Mouse (Mus musculus) liver, postnatal 0 days (tissue): Measurements from ENCODE around the gene Nt5dc3. TPM values are rescaled to one million over a fixed set of nuclear protein-coding genes. Genes with fewer than 3 reads are reported as not detected.

Experiments
- ATAC-seq: fragments of 200-750 bp; cut with Nextera tagmentation; 2 replicates; pipeline ENCODE4 v1.8.0; 2017; ENCODE audit warnings: mild to moderate bottlenecking, moderate library complexity
- DNase-seq: peaks from one replicate; pipeline ENCODE4 v3.0.0-alpha.2; 2016
- H3K27ac ChIP-seq: fragments of 300-500 bp; sonication (generic); 2 replicates; pipeline ENCODE4 v1.5.1; 2014; ENCODE audit warnings: antibody characterized with exemption, moderate library complexity, mild to moderate bottlenecking, low read depth
- H3K27me3 ChIP-seq: fragments of 300-500 bp; sonication (generic); 2 replicates; pipeline ENCODE4 v1.6.1; 2014; ENCODE audit warnings: low read length, control low read depth, mixed read lengths; ENCODE audit not compliant: insufficient read depth
- H3K36me3 ChIP-seq: fragments of 300-500 bp; sonication (generic); replicated peaks from 2 replicates; pipeline ENCODE4 v1.6.1; 2014; ENCODE audit warnings: mild to moderate bottlenecking, control low read depth, low read length, moderate library complexity, mixed read lengths; ENCODE audit not compliant: insufficient read depth
- H3K4me1 ChIP-seq: fragments of 300-500 bp; sonication (generic); 2 replicates; pipeline ENCODE4 v1.6.1; 2014; ENCODE audit warnings: antibody characterized with exemption, mild to moderate bottlenecking, control low read depth; ENCODE audit not compliant: insufficient read depth
- H3K4me2 ChIP-seq: fragments of 300-500 bp; sonication (generic); 2 replicates; pipeline ENCODE4 v1.6.1; 2014; ENCODE audit warnings: low read depth, mild to moderate bottlenecking, low read length, moderate library complexity, mixed read lengths
- H3K4me3 ChIP-seq: fragments of 300-500 bp; sonication (generic); 2 replicates; pipeline ENCODE4 v1.5.1; 2014; ENCODE audit warnings: low read depth, low read length
- H3K9ac ChIP-seq: fragments of 300-500 bp; sonication (generic); replicated peaks from 2 replicates; pipeline ENCODE4 v1.6.1; 2014; ENCODE audit warnings: mild to moderate bottlenecking, moderate library complexity
- H3K9me3 ChIP-seq: fragments of 300-500 bp; sonication (generic); 2 replicates; pipeline ENCODE4 v1.6.1; 2016; ENCODE audit warnings: mild to moderate bottlenecking, control low read depth, low read length, mixed read lengths
- CTCF ChIP-seq: sonication (generic); IDR thresholded peaks from 2 replicates; pipeline ENCODE4 v1.5.1; 2016; ENCODE audit warnings: antibody characterized with exemption, low read depth
- EP300 ChIP-seq: IDR thresholded peaks from 2 replicates; pipeline ENCODE4 v1.6.1; 2016; ENCODE audit warnings: antibody characterized with exemption, low read depth, mild to moderate bottlenecking
- WGBS: fragments of 180-500 bp; shearing (Covaris S2); extraction: QIAGEN DNeasy Blood & Tissue Kit; methylation state at CpG from one replicate; pipeline ENCODE4 v1.1.7; 2014; ENCODE audit not compliant: insufficient replicate concordance; 5-methylcytosine and 5-hydroxymethylcytosine counted together
- polyA plus RNA-seq: library from polyadenylated mRNA; unstranded; fragments of >200 nt; fragmentation: Nextera tagmentation; extraction: Ambion mirVana; gene quantifications from 2 replicates; pipeline ENCODE4 v1.2.1, GENCODE M21; 2015

Gene Nt5dc3
- polyA plus RNA-seq, 1 experiment from 2014 or later, result 0.51 TPM

- DNase-seq (no peak), ATAC-seq (no peak)
- TF ChIP-seq CTCF (no peak), EP300 (no peak)
- Histone ChIP-seq H3K4me3 (no peak overlapping the region), H3K4me2 (no peak overlapping the region), H3K27me3 (no peaks in the 10 kb centered on the region), H3K36me3 (peaks cover 41% of the 10 kb centered on the region), H3K9me3 (no peaks in the 10 kb centered on the region), H3K4me1 (no peaks in the 10 kb centered on the region), H3K9ac (no peak overlapping the region), H3K27ac (no peak overlapping the region)
- 50% methylated on average over 8 of the region's 8 CpGs for WGBS
Observed at GRCm38 (mm10) chr10:86819649-86820165, 40.9 kb downstream of the Nt5dc3 start.

GRCm38 (mm10) chr10:86821014-86821413 is 42.2 kb downstream of the Nt5dc3 start:
- Histone ChIP-seq H3K36me3 (peaks cover 43% of the 10 kb centered on the region), H3K4me3 (no peak overlapping the region), H3K27ac (no peak overlapping the region), H3K4me1 (no peaks in the 10 kb centered on the region), H3K27me3 (no peaks in the 10 kb centered on the region), H3K9me3 (no peaks in the 10 kb centered on the region), H3K4me2 (no peak overlapping the region), H3K9ac (no peak overlapping the region)
- DNase-seq (no peak), ATAC-seq (no peak)
- WGBS, result 85% methylated on average over 7 of the region's 7 CpGs
- TF ChIP-seq EP300, result no peak
- no peak for TF ChIP-seq CTCF

GRCm38 (mm10) chr10:86824093-86824492 is 45.3 kb downstream of the Nt5dc3 start:
- Histone ChIP-seq H3K9me3 (no peaks in the 10 kb centered on the region), H3K4me2 (no peak overlapping the region), H3K27ac (no peak overlapping the region), H3K4me1 (0 out of 2 replicates have a peak, but pooled peaks cover 3% of the 10 kb centered on the region), H3K36me3 (peaks cover 47% of the 10 kb centered on the region), H3K27me3 (no peaks in the 10 kb centered on the region), H3K4me3 (no peak overlapping the region), H3K9ac (no peak overlapping the region)
- DNase-seq (no peak), ATAC-seq (no peak)
- 84% methylated on average over 6 of the region's 6 CpGs for WGBS
- TF ChIP-seq EP300 (no peak), CTCF (0 out of 2 replicates have a peak, but pooled peaks have one; percentile 23)

GRCm38 (mm10) chr10:86824871-86825270 is 46.1 kb downstream of the Nt5dc3 start:
- 0 out of 2 replicates have a peak, but pooled peaks cover 3% of the 10 kb centered on the region for H3K4me1 ChIP-seq
- H3K4me2 ChIP-seq, result no peak overlapping the region
- no peak overlapping the region for H3K9ac ChIP-seq
- H3K27ac ChIP-seq, result no peak overlapping the region
- peaks cover 48% of the 10 kb centered on the region for H3K36me3 ChIP-seq
- 89% methylated on average over 14 of the region's 14 CpGs for WGBS
- no peaks in the 10 kb centered on the region for H3K9me3 ChIP-seq
- no peak for ATAC-seq
- TF ChIP-seq CTCF (no peak), EP300 (no peak)
- H3K4me3 ChIP-seq, result no peak overlapping the region
- H3K27me3 ChIP-seq, result no peaks in the 10 kb centered on the region
- no peak for DNase-seq

- TF ChIP-seq EP300 (no peak), CTCF (no peak)
- H3K9ac ChIP-seq, result no peak overlapping the region
- 0 out of 2 replicates have a peak, but pooled peaks cover 3% of the 10 kb centered on the region for H3K4me1 ChIP-seq
- ATAC-seq (no peak), DNase-seq (no peak)
- 85% methylated on average over 10 of the region's 10 CpGs for WGBS
- no peak overlapping the region for H3K27ac ChIP-seq
- no peak overlapping the region for H3K4me2 ChIP-seq
- peaks cover 43% of the 10 kb centered on the region for H3K36me3 ChIP-seq
- no peaks in the 10 kb centered on the region for H3K9me3 ChIP-seq
- no peak overlapping the region for H3K4me3 ChIP-seq
- no peaks in the 10 kb centered on the region for H3K27me3 ChIP-seq
Observed at GRCm38 (mm10) chr10:86825871-86826522, 47.2 kb downstream of the Nt5dc3 start.

- Histone ChIP-seq H3K9me3 (no peaks in the 10 kb centered on the region), H3K27me3 (no peaks in the 10 kb centered on the region), H3K4me1 (0 out of 2 replicates have a peak, but pooled peaks cover 3% of the 10 kb centered on the region), H3K4me2 (no peak overlapping the region), H3K9ac (no peak overlapping the region), H3K4me3 (no peak overlapping the region), H3K27ac (no peak overlapping the region), H3K36me3 (peaks cover 35% of the 10 kb centered on the region)
- ATAC-seq, result no peak
- TF ChIP-seq EP300 (no peak), CTCF (no peak)
- 64% methylated on average over 3 of the region's 3 CpGs for WGBS
- DNase-seq, result no peak
Observed at GRCm38 (mm10) chr10:86826929-86827328, 48.1 kb downstream of the Nt5dc3 start.
